Mouse (Mus musculus) heart, adult 18-20 months (tissue): ENCODE data around the gene Mybphl. TPM values are rescaled to one million over a fixed set of nuclear protein-coding genes. Genes with fewer than 3 reads are reported as not detected.

Experiments used
- DNase-seq, 2 experiments: peaks; one replicate each; pipeline ENCODE4 v3.0.0; 2021 to 2022; ENCODE audit warnings: mixed read lengths in 1 of 2
- long read RNA-seq, 2 experiments: library from polyadenylated mRNA; stranded (forward); transcript quantifications; one replicate each; pipeline ENCODE4 v2.0.0; 2021
- total RNA-seq, 2 experiments: library from RNA; stranded (reverse); gene quantifications; 2 replicates each; pipeline ENCODE4 v1.2.3; 2021

Mybphl gene
- total RNA-seq = 10 to 100 TPM; 49.7 to 55.1 TPM
- long read RNA-seq, experiment 1, transcript Mybphl-201 (9 exons, 1,276 nt) = major isoform, 28 of 35 reads
- long read RNA-seq, experiment 1, partial matches to known transcripts = 6 of 35 reads
- long read RNA-seq, experiment 1, other reads (novel, unspliced or antisense) = 1 of 35 reads
- long read RNA-seq, experiment 2, transcript Mybphl-201 (9 exons, 1,276 nt) = major isoform, 34 of 40 reads
- long read RNA-seq, experiment 2, partial matches to known transcripts = 6 of 40 reads
- long read RNA-seq, experiment 2, other reads (novel, unspliced or antisense) = 0 of 40 reads

DNA sequence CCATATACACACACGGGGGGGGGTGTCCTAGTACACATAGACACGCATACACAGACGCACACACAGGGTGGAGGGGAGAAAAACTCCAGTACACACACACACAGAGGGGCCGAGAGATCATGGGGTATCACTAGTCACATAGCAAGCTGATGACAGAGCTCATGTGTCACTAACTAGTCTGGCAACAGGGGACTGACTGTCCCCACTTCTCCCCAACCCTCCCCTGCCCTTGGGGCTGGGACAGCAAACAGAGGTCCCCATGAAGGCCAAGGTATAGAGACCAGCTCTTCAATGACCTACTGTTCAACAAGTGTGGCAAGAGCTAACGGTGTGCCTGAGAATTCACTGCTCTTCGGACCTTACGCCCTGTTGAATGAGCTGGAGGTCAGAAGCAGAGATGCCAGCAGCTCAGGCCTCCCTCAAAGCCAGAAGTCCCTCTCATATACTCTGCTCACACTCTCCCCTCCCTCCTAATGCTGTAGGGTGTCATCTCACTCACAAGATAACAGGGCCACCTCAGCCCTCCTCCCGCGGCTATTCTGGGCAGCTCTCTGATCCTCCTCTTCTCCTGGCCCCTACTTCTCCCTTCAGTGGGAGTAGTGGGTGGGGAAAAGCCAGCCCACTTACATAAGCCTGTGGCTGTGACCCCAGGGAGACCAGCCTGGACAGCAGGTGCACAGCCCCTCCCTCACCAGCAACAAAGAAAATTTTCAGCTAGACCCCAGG lies at the start of gene Mybphl:
Gene Mybphl, plus strand, starts transcription at position 642 of the 726 bp plus-strand sequence.
- no peak for DNase-seq

- no peak for DNase-seq
These were observed 46.2 kb upstream of the Mybphl start for GRCm38 (mm10) chr3:108318517-108318916.

GRCm38 (mm10) chr3:108321671-108322070 lies 43.0 kb upstream of the Mybphl start:
- no peak for DNase-seq

DNA sequence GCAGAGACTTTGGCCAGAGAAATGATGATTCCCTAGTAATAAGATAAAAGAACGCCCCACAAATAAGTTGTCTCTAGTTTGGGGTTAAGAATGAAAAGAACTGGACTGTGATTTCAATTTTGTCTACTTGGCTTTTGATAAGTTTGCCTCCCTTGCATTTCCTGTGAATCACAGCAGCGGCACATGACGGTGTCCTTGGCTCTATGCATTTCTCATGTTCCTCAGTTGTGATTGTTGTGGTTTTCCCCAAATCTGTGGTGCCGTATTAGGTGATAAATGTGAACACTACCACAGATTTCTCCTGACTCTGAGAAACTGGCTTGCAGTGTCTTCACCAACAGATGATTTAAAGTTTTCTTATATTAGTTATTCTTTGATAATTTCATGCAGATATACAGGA lies 42.6 kb upstream of the Mybphl start:
- no peak for DNase-seq

- no peak for DNase-seq
These were observed 41.7 kb upstream of the Mybphl start for GRCm38 (mm10) chr3:108322962-108323361.

DNA sequence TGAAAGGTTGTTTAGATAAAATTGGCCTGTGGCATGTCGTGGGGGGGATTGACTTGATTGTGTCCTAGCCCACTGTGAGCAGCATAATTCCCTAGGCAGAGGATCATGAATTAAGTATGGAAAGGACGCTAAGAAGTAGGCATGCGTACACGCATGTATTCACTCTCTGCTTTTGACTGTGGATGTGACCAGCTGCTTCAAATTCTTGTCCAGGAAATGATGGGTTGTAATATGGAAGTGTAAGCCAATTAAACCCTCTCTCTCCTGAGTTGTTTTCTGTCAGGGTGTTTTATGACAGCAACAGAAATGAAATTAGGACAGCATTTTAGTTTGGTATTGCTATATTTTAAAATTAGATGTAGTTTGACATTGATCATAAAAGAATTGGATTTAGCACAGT lies 39.9 kb upstream of the Mybphl start:
- no peak for DNase-seq

- no peak for DNase-seq
These were observed 39.2 kb upstream of the Mybphl start for GRCm38 (mm10) chr3:108325521-108325920.

- DNase-seq = no peak
These were observed 37.4 kb upstream of the Mybphl start for GRCm38 (mm10) chr3:108327275-108327674.

DNA sequence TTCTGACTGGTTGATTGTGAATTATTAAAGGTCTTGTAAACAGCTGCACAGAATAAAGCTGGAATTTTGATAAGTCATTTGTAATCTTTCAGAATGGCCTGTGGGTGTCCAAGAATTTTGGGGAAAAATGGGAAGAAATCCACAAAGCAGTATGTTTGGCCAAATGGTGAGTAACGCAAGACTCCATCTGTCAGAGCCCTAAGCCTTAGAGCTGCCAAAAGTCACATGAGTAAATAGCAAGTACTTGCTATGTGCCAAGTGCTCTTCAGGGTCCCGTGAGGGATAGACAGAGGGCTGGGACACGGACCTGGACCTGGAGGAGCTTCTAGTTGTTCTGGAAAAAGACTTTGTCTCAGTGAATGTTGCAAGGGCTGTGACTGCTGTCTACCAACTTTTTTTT lies 36.8 kb upstream of the Mybphl start:
- peak; percentile 59 to 76 for DNase-seq

DNA sequence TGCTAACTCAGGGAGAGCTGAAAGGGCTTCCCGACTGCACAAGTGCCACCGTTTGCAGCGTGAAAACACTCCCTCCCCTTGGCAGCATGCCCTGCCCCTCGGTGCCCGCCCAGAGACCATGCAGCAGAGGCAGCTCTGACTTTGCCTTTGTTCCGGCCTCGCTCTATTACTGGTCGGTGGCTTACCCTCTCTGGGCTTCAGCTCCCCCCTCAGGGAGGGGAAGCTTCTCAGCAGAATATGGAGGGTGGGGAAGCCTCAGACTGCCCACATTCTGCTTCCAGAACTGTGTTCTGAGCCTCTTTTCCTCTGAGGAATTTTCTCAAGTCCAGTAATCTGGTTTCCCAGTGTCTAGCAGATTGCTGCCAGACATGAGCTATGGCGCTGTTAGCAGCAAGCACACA lies 36.3 kb upstream of the Mybphl start:
- DNase-seq = peak; percentile 59 to 72

DNA sequence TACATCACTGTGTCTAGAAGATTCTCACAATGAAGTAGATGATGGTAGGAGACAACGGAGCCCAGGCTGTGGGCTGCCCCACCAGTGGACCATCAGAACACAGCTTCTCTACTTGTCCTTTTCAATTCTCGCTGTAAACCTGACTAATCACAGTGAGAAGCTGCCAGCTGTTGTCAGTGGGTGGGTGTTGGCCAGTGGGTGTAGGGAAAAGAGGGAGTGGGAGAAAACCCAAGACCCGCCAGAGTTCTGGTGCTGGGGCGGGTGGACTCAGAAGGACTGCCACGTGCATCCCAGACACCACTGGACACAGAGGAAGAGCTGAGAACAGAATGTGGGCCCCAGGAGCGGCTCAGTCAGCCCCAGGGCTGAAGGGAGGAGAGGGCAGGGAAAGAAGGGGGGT lies 33.9 kb upstream of the Mybphl start:
- no peak for DNase-seq

DNA sequence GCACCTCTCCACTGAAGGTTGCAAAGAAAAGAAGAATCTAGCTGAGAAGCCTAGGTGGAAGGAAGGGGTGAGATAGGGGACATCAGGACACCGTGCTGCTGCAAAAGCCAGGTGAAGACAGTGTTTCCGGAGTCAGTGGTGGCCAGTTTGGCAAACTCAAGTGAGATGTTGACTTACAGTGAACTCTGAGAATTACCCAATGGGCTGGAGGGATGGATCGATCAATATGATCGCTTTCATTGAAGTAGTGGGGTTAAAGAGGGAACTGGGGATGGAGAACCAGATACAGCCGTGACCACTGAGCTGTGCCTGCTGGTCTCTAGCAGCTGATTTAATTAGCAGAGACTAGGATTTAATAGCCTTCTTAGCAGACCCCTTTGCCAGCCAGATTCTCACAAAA lies 27.8 kb upstream of the Mybphl start:
- no peak for DNase-seq

DNA sequence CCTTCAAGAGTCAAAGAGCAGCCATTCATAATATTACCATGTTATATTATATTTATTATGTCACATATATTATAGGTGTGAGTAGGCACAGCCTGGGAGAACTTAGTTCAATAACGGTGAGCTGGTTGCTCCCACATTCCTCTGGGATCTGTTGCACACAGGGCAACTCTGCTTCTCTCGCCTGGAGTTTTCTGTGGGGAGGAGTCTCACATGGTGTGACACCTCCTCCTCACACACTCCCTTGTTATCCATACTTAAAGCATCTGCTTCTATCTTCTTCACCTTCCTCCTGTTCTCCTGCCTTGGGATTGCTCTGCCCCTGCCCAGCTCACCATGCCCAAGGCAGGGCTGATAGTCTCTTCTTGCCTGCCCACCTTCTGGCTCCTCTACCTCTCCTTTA lies 23.7 kb upstream of the Mybphl start:
- DNase-seq = no peak

GRCm38 (mm10) chr3:108342185-108342584 lies 22.5 kb upstream of the Mybphl start:
- no peak for DNase-seq

- no peak for DNase-seq
These were observed 18.9 kb upstream of the Mybphl start for GRCm38 (mm10) chr3:108345855-108346254.

- DNase-seq = no peak
These were observed 16.3 kb upstream of the Mybphl start for GRCm38 (mm10) chr3:108348376-108348775.

DNA sequence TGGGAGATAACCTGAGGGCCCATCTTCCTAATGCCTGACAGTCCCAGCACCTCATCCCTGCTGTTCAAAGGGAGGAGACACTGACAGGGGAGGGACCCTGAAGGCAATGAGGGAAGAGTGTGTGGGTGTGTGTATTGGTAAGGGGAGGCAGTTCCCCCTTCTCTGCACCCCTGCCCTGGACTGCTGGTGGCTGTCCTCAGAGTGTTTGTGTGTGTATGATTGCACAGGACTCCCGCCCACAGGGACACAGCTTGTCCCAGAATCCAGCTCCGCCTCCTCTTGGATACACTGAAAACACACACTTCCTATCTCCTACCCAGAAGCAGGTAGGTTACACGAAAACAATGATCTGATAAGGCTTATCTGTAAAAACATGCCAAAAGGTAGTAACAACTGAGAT lies 9.5 kb upstream of the Mybphl start:
- DNase-seq = no peak

DNA sequence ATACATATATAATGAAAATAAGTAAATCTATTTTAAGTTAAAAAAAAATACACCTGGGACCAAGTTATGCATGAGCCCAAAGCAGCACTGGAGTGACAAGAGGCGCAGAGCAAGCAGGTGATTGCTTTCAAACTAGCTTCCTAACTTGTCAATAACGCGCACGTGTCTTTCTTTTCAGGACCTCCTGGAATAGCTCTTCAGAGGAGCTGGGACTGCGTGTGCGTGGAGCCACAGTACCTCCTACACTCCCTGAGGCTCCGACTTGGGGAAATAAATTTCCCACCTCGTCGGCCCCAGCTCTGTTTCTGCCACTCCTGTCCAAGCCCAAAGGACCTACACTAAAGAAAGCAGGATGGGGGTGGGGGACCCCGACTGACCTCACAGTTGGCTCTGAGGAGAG lies 7.7 kb upstream of the Mybphl start:
- DNase-seq = no peak

- DNase-seq = no peak
These were observed 6.3 kb upstream of the Mybphl start for GRCm38 (mm10) chr3:108358445-108358844.

DNA sequence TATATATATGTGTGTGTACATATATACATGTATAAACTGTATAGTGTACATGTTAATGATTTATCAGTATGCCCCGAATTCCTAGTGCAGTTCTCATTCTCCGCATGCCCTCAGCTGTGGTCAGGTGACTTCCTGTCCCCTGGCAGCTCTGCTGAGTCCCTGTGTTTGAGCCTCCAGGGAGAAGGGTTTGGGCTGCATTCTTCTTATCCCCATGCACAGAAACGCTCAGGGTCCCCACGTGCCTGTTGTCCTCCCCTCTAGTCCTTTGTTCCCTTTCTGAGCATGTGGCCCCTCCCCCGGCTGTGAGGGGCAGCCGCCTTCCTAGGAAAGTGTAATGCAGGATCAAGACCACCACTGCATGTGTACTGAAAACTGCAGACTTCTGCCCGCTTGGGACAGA lies 3.8 kb upstream of the Mybphl start:
- no peak for DNase-seq

GRCm38 (mm10) chr3:108363626-108364025 lies 1.1 kb upstream of the Mybphl start:
- DNase-seq = peak; percentile 28 to 59

DNA sequence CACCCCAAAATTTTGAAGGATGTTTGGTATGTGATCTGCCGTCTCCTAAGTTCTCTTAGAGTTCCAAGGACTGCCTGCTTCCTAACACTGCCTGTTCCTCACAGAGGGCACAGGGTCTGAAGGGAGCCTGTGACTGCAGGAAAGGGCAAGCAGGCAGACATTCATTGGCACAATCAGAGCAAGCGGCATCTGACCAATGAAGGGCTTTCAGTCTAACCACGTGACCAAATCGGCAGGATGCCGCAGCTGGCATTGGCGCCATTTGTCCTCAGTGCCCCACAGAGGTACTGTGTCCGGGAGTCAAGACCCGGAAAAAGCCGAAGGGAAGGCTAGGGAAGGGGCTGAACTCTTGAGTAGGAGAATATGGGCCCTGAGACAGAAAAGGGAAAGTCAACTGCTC lies 2.5 kb downstream of the Mybphl start:
- DNase-seq = no peak

GRCm38 (mm10) chr3:108367828-108368227 lies 3.1 kb downstream of the Mybphl start:
- DNase-seq = no peak

- DNase-seq = no peak
These were observed 4.0 kb downstream of the Mybphl start for GRCm38 (mm10) chr3:108368721-108369120.
